Mouse (Mus musculus): ENCODE data around the gene Gatad2a.

- TF ChIP-seq CTCF (IDR thresholded peaks at IDR 0.05; ENCODE audit: borderline replicate concordance, control insufficient read depth, extremely low read depth, insufficient read depth, low read length, poor library complexity) (no peak), POLR2A (IDR thresholded peaks at IDR 0.05; ENCODE audit: control insufficient read depth, extremely low read depth, insufficient read depth, low read length, poor library complexity) (no peak)
Observed at GRCm38 (mm10) chr8:69919876-69920662, 76.1 kb downstream of the Gatad2a start.

Measured in thymus, adult 2 months (tissue).